Mouse (Mus musculus) cerebellum, adult 9-11 months (tissue): ENCODE measurements around the gene Isca1.
A peak's percentile ranks its signal among the peaks of the same experiment; 100 is the strongest.
"Not testable (repeated sequence)": the region's sequence is repeated elsewhere in the genome, so short reads cannot be mapped to it uniquely, and the experiment has no call there.

Experiments
- DNase-seq: peaks from one replicate; pipeline ENCODE4 v3.0.0; 2022

Gene Isca1

DNA sequence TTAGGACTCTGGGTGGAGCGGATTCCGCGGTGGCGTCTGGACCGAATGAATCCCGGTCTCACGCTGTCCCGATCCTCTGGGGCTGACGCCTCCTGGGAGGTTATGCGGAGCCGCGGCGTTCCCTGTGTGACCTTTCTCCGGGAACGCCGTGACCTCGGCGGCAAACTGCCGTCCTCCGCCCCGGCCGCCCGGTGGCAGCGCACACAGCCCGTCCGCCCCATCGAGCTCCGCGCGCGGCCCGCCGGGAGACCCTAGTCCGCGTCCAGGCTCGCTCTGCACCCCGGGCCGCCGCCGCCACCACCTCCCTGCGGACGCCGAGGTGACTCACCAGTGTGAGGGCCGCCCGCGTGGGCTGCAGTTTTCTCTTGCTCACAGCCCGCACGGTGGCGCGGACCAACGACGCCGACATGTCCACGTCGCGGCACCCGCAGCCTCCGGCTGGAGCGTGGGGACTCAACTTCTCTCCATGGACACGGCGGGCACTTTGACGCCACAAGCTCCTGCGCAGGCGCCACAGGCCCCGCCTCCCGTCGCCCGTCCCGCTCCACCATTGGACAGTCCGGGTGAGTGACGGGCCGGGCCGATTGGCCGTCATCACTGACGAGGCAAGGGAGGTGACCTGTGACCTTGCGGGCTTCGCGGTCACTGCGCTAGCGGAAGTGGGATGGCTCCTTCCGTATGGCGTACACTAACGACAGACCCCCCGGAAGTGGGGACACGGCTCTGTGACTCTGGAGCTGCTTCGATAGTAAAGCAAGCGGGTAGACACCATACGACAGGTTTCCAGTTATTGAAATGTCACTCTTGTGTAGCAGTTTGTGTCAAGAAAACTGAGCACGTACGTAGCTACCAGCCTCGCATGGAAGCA is at the start of gene Isca1:
Gene Isca1, minus strand, starts transcription at position 515 of the 868 bp plus-strand sequence.
- DNase-seq, result peak; percentile 99

DNA sequence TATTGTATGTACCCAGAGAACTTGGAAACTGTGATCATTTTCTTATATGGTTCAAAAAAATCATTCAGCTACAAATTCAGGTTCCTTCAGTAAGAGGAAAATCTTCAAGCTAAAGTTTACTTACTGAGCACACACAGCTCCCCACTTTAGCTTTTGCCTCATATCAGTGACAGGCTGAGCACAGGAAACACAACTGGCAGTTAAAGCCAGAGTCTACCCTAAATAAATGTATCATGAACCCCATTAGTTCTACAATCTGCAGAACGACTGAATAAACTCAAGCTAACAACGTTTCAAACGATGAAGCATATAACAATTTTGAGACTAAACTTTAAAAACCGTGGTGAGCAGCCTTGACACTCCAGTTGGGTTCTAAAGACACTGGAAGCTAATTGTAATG is 47.7 kb upstream of the Isca1 start:
- no peak for DNase-seq

DNA sequence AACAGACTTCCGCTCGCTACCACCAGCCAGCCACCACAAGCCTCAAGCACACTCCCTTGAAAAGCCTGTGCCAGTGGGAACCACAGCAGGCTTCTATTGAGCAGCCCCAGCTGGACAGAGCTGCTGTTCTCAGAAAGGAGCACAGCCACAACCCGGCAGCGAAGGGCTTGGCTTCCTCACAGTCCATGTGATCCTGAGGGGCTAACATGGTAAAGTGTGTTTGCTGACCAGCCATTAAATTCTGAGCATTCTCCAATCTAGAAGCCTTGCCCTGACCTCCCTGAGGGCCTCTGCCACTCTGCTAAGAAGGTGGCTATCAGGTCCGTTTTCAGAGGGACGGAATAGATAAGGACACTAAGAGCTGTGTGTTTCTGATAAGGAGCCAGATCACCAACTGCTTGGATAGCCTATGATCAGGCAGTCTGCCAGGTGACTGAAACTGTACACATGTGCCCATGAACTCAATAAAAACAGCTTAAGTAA is 44.5 kb upstream of the Isca1 start:
- no peak for DNase-seq

DNA sequence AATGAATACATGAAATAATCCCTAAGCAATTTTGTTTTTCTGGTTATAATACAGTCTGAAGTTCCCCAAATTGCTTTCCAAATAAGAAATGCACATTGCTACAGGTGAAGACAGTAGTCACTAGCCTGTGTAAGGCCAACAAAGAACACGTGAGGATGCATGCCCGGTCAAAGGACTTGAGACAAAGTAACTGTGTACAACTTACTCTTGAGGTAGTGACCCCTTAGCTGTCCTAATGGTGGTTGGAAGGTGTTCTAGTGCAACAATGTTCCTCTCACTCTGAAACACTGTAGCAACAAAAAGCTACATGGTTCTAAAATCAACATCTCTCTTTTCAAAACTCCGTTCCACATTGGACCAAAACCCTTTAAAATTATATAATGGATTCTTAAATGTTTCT is 42.0 kb upstream of the Isca1 start:
- no peak for DNase-seq

- no peak for DNase-seq
Measured at GRCm38 (mm10) chr13:59801000-59801399, 31.4 kb upstream of the Isca1 start.

GRCm38 (mm10) chr13:59800077-59800476 is 30.5 kb upstream of the Isca1 start:
- DNase-seq, result no peak

GRCm38 (mm10) chr13:59798306-59798705 is 28.7 kb upstream of the Isca1 start:
- no peak for DNase-seq

GRCm38 (mm10) chr13:59796466-59796848 is 26.8 kb upstream of the Isca1 start:
- DNase-seq, result no peak

GRCm38 (mm10) chr13:59795807-59796465 is 26.3 kb upstream of the Isca1 start:
- DNase-seq, result no peak

GRCm38 (mm10) chr13:59794786-59795185 is 25.2 kb upstream of the Isca1 start:
- peak; percentile 38 for DNase-seq

DNA sequence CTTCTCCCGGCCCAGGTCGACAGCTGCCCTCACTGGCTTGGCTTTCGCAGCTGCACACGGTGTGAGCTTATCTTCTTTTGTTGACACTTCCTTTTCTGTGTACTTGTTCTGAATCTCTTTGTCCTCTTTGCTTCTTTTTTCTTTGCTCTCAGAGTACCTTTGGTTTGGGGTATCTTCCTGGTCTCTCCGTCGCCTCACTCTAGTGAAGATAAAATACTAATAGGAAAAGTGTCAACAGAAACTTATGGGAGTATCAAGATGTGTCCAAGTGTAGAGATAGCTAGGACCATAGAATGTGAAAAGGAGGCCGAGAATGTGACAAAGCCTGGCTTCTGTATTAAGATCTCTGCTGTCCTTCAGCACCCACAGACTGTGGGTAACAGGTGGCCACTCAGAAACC is 12.5 kb upstream of the Isca1 start, which contains the start of gene Gm49354:
Gene Gm49354, minus strand, starts transcription at position 101 of the 400 bp plus-strand sequence.
- no peak for DNase-seq

DNA sequence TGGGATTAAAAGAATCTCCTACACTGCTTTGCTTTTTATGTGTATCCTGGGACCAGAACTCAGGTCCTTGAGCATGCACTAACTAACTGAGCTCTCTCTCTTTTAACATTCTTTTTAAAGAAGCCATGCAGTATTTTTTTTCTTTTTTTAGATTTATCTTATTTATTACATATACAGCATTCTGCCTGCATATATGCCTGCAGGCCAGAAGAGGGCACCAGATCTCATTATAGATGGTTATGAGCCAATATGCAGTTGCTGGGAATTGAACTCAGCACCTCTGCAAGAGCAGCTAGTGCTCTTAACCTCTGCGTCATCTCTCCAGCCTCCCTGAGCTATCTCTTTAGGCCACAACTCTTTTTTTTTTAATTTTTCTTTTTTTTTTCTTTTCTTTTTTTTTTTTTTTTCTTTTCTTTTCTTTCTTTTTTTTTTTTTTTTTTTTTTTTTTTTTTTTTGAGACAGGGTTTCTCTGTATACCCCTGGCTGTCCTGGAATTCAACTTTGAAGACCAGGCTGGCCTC is 10.2 kb upstream of the Isca1 start:
- DNase-seq, result not testable (repeated sequence)

DNA sequence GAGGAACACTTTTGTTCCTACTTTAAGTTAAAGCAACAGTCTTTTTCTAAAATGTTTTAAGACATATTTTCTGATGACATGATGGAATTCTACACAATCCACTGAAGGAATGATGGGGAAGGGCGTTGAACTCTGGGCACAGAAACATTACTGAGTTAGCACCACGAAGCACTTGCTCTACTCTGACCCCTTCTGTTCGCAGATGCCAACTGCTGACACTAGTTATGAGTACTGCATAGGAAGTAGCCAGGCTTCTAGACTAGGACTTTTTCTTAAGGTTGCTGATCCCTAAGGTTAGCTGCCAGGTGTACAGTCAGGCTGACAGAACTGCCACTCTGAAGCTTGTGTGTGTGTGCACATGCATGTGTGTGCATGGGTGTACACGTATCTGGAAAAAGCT is 9.6 kb upstream of the Isca1 start:
- no peak for DNase-seq

DNA sequence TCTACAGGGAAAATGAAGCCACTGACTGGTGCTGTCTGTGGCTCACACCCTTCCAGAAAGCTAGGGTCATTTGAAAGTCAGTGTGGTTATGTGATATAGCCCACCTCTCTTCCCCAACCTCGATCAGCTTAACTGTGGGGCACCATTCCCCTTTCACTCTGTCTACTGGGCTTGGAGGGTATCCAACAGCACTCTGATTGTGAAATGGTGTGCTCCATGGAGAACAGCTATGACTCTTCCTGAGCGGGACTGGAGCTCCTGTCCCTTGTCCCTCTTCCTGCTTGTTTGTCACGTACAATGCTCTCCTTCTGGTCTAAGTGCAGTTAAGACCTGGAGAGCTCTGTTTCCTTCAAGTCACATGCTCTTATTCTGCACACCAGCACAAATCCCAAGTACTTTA is 5.6 kb upstream of the Isca1 start:
- no peak for DNase-seq

GRCm38 (mm10) chr13:59771257-59771656 is 1.6 kb upstream of the Isca1 start:
- peak; percentile 58 for DNase-seq

DNA sequence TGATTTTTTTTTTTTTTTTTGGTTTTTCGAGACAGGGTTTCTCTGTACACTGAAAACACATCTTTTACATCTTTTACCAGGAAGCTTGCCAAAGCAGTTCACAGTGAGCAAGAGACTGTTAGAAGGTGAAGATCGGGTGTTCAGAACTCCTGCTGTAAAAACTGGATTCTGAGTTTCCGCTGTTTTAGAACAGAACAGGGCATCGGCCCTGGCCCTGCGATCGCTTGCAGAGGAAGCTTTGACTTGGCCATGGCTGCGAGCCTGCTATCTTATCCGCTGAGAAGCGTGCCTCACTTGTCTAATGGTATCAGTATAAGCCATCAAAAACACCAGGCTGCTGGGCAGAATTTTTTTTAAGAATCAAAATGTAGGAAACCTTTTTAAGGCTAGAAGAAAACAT is 1.2 kb upstream of the Isca1 start:
- peak; percentile 34 for DNase-seq

- peak; percentile 88 for DNase-seq
Measured at GRCm38 (mm10) chr13:59770164-59770562, 553 bp upstream of the Isca1 start.

DNA sequence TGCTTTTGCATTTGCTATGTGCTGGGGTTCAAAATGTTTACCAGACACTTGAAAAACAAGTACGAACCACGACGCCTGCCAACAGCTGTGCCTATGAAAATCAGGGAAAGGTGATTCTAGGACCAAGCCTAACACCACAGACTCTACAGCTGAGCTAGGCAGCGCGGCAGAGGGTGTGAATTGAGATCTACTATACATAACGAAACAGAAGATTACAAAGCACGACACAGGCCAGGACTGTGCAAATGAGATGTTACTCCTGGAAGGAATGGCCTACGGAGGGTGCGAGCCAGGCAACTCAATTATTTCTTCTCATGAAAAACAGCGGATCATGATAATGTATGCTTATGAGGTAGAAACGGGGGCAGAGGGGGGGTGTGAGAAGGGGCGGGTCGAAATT is 1.1 kb downstream of the Isca1 start:
- peak; percentile 42 for DNase-seq

GRCm38 (mm10) chr13:59766786-59767515 is 2.7 kb downstream of the Isca1 start:
- peak; percentile 25 for DNase-seq

DNA sequence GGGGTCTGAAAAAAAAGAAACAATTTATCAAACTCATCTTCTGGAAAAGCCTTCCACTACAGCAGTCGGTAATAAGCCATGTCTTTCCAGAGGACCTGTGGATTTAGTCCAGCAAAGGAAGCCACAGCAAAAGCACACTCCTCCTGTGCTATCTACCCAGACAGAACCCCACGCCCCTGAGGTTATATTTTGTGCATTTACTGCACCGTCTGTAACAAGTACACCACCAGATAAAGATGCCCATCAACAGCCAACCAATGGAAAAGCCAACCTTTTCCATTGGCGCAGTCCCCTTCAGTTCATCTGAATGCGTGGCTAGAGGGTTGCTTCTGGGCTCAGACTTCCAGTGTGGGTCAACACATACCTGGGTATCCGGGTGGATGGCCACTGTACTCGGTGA is 6.8 kb downstream of the Isca1 start:
- no peak for DNase-seq

DNA sequence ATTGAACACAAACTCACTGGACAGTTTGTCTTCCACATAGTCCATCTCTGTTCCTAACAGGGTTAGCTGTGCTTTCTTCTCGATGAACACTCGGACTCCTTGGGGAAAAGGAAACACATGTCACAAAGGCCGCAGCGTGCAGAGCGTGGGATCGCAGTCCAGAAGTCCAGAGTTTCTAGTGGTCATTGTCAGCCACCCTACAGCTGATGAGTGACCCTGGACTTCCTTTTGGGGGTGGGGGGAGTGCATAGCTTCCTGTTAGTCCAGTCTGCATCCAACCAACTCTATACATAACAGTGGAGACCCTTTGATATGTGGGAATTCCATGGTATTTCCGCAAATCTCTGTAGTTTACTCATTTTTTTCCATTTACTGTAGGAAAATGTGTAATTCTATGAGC is 12.7 kb downstream of the Isca1 start:
- DNase-seq, result no peak

DNA sequence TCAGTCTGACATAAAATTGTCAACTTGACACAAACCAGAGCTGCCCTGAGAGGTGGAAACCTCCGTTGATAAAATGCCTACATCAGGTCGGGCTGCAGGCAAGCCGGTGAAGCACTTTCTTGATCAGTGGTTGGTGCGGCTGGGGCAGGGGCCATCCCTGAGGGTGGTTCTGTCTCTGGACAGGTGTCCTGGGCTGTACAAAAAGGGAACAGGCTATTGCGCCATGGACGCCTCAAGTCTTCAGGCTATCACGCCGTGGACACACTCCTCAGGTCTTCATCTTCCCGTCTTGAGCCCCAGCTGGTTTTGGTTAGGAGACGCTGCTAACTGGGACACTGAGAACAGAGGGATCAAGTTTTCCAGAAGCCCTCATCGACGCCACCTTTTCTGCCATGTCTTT is 19.3 kb downstream of the Isca1 start:
- no peak for DNase-seq

DNA sequence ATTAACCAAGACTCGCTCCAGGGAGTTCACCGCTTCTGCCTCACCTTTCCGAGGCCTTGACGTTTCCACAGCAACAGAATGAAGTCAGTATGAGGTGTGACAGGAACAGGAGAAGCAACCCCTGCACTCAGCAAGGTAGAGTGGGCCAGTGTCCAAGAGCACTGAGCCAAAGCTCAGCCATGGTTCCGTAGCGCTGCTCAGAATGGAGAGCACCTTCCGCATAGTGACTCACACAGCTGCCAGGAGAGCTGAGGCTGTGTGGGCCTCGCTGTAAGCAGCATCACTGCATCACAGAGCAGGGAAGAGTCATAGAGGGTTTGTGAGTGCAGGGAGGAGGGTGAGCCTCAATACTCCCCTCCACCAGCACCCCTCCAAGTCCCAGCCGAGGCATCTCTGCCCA is 22.9 kb downstream of the Isca1 start, which contains the start of gene 1700014D04Rik:
Gene 1700014D04Rik, minus strand, starts transcription at position 42 of the 400 bp plus-strand sequence.
- DNase-seq, result no peak
